In genomic region chr2:31257096-31257495, GRCm38 (mm10) we compare ENCODE assay signal across 9 mouse cellular contexts. TPM values are rescaled to one million over a fixed set of nuclear protein-coding genes. Genes with fewer than 3 reads are reported as not detected.
DNase-seq lines count a peak whose midpoint lies in the region; ATAC-seq lines count a peak whose summit lies in the region.
"Had no signal": no experiment of that assay in that cellular context is flagged by ENCODE, and none has a peak within 500 bp of the region (broad histone marks: within the 10 kb centered on the region; RNA-seq: fewer than 3 reads in every experiment).

No protein-coding gene starts in this region.

- DNase-seq in kidney, postnatal 14 days, result no peak
- DNase-seq in cerebellum, postnatal 25 days, result peak; percentile 81 to 83
- DNase-seq in hindbrain, embryonic 10.5 days (ENCODE audit: low spot score), result no peak
- DNase-seq in spleen, postnatal 14 days (ENCODE audit: low spot score in 2 of 2), result no peak
- no peak for DNase-seq in adrenal gland, adult 8-10 months
- no peak for DNase-seq in B cell, adult 2 months

- H3K4me1 ChIP-seq in kidney, embryonic 16.5 days (ENCODE audit: insufficient read depth, low read length), result peaks cover 69% of the 10 kb centered on the region
- peaks cover 76% of the 10 kb centered on the region for H3K4me1 ChIP-seq in hindbrain, embryonic 10.5 days (replicated peaks)
- peaks cover 62% of the 10 kb centered on the region for H3K4me1 ChIP-seq in limb, embryonic 15.5 days

- H3K36me3 ChIP-seq in kidney, embryonic 16.5 days (ENCODE audit: insufficient read depth, low read length), result no peaks in the 10 kb centered on the region
- H3K36me3 ChIP-seq in hindbrain, embryonic 10.5 days, result peaks cover 17% of the 10 kb centered on the region
- H3K36me3 ChIP-seq in limb, embryonic 15.5 days, result no peaks in the 10 kb centered on the region
- H3K36me3 ChIP-seq: G1E had no signal

- H3K4me3 ChIP-seq in kidney, embryonic 16.5 days (ENCODE audit: low read length), result no peak overlapping the region
- no peak overlapping the region for H3K4me3 ChIP-seq in hindbrain, embryonic 10.5 days
- H3K4me3 ChIP-seq in limb, embryonic 15.5 days, result no peak overlapping the region

- no peak overlapping the region for H3K4me2 ChIP-seq in kidney, embryonic 16.5 days (replicated peaks; ENCODE audit: low read depth, low read length)
- H3K4me2 ChIP-seq in limb, embryonic 15.5 days, result peak overlapping the region; percentile 36

- 54% methylated on average over 6 of the region's 6 CpGs for WGBS in kidney, embryonic 16.5 days
- WGBS in hindbrain, embryonic 10.5 days, result 80% methylated on average over 6 of the region's 6 CpGs
- WGBS in limb, embryonic 15.5 days, result 57% methylated on average over 6 of the region's 6 CpGs

- ATAC-seq in kidney, embryonic 16.5 days (ENCODE audit: low FRiP score, low TSS enrichment), result no peak
- no peak for ATAC-seq in limb, embryonic 15.5 days (ENCODE audit: insufficient number of reproducible peaks, low FRiP score, low TSS enrichment, low read depth)

- H3K27me3 ChIP-seq in kidney, embryonic 16.5 days (ENCODE audit: insufficient read depth, low read length), result no peaks in the 10 kb centered on the region
- no peaks in the 10 kb centered on the region for H3K27me3 ChIP-seq in hindbrain, embryonic 10.5 days (ENCODE audit: insufficient read depth, poor library complexity, severe bottlenecking)
- H3K27me3 ChIP-seq in limb, embryonic 15.5 days, result no peaks in the 10 kb centered on the region

- H3K27ac ChIP-seq in kidney, embryonic 16.5 days (ENCODE audit: low read length), result peak overlapping the region; percentile 93
- H3K27ac ChIP-seq in hindbrain, embryonic 10.5 days, result peak overlapping the region; percentile 73; the same call in 1 of the 2 replicates
- H3K27ac ChIP-seq in limb, embryonic 15.5 days, result peak overlapping the region; percentile 76

- no peaks in the 10 kb centered on the region for H3K9me3 ChIP-seq in kidney, embryonic 16.5 days (ENCODE audit: low read length)
- H3K9me3 ChIP-seq in hindbrain, embryonic 10.5 days, result no peaks in the 10 kb centered on the region
- H3K9me3 ChIP-seq in limb, embryonic 15.5 days, result no peaks in the 10 kb centered on the region
- H3K9me3 ChIP-seq: G1E had no signal

- H3K9ac ChIP-seq in kidney, embryonic 16.5 days (replicated peaks; ENCODE audit: low read length), result 0 out of 2 replicates have a peak overlapping the region, but pooled peaks have one; percentile 13
- H3K9ac ChIP-seq in limb, embryonic 15.5 days, result no peak overlapping the region

RNA-seq across cellular contexts. Expression of gene Ncs1, which starts 11.5 kb away (rescaled TPM):
- polyA plus RNA-seq in kidney, embryonic 16.5 days (2015; fragmentation: Nextera tagmentation; extraction: Ambion mirVana), result 37.9 and 41.5 TPM in 2 replicates
- 49.7 and 65.9 TPM in 2 replicates for polyA plus RNA-seq in hindbrain, embryonic 10.5 days (2016; fragmentation: Nextera tagmentation; extraction: Ambion mirVana)
- 32.3 and 33.9 TPM in 2 replicates for polyA plus RNA-seq in limb, embryonic 15.5 days (2015; fragmentation: Nextera tagmentation; extraction: Ambion mirVana)
- total RNA-seq in adrenal gland, adult 8-10 months (2022), result 10 to 100 TPM in 2 of 4 experiments, 1 to 10 TPM in 2; 4.4 to 11.0 (median 7.7) TPM
- polyA plus RNA-seq: G1E had no signal

RNA-seq across cellular contexts. Expression of gene Hmcn2, which starts 57.1 kb away (rescaled TPM):
- 0.24 and 0.34 TPM in 2 replicates for polyA plus RNA-seq in kidney, embryonic 16.5 days (2015; fragmentation: Nextera tagmentation; extraction: Ambion mirVana)
- polyA plus RNA-seq in hindbrain, embryonic 10.5 days (2016; fragmentation: Nextera tagmentation; extraction: Ambion mirVana), result 0.21 TPM in 1 of 2 replicates, not detected in the other
- 0.32 and 0.74 TPM in 2 replicates for polyA plus RNA-seq in limb, embryonic 15.5 days (2015; fragmentation: Nextera tagmentation; extraction: Ambion mirVana)
- total RNA-seq in adrenal gland, adult 8-10 months (2022), result 1 to 10 TPM in 3 of 4 experiments, under 1 TPM in 1; 0.84 to 2.5 (median 1.4) TPM
- polyA plus RNA-seq: G1E had no signal

Comparison
In these comparisons a context has a peak if more than half of its experiments do, and no peak if none do; other contexts are left out.
1. DNase-seq: peak in cerebellum, postnatal 25 days (2 of 2); none in kidney, postnatal 14 days (single experiment), hindbrain, embryonic 10.5 days (single experiment), spleen, postnatal 14 days (0 of 2), adrenal gland, adult 8-10 months (single experiment) and B cell, adult 2 months (0 of 2).
2. Peak in every context shown above with its lines, with median percentiles within 50 percentile points of each other: H3K27ac ChIP-seq.